Mouse (Mus musculus): ENCODE results near the gene Fads2.

Gene Fads2

DNA sequence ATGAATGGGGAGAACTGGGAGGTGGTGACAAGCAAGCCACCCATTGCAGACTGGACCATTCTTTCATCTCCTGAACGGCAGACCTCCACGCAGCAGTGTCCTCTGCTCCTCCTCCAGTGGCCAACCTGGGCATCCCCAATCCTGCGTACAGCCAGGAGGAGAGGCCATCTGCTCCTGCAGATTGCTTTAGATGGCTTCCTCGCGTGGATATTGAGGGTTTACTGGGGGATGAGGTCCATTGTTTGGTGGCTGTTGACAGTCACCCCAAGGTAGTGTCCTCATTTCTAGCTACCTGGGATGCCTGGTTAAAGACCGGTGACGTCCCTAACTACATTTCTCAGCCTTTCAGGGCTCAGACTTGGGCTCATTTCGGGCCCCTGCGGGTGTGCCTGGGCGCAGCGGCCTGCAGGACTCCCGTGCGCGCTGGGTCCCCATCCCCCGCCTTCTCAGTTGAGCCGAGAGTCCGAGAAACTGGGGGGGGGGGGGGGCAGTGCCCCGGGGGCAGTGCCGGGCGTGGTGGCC lies 60.6 kb downstream of the Fads2 start:
- no peak for DNase-seq

DNA sequence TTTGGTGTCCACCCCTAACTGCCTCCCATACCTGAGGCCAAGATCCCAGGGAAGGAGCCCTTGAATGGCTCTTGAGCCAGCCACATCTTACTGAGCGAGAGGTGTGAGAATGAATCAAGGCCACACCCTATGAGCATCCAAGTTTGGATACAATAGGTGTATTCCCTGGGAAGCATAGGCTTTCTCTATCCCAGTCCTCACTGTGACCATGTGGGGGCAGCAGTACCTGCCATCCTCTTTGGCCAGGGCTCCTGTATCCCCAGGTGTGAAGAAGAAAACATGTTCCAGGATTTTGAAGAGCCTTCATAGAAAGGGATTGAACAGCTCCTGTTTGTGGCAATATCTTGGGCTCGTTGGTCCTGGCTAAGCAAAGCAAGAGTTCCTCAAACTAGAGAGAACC lies 61.9 kb downstream of the Fads2 start:
- peak; percentile 55 to 67 for DNase-seq

DNA sequence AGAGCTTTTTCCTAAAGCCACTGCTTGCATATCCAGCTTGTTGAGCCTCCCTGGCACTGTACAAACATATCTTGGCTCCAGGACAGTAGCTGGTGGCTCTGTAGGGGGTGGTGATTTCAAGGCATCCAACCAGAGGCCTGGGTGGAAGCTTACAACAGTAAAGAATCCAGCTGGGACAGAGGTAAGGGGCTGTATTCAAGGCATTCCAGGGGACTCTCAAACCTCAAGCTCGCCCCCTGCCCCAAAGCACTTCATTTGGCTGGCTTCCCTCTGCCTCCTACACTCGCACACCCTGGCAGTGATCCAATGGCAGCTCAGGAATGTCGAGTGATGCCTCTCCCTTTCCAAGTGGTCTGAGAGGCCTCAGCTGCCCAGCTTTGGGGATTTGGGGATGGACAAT lies 62.6 kb downstream of the Fads2 start:
- peak; percentile 58 to 71 for DNase-seq

DNA sequence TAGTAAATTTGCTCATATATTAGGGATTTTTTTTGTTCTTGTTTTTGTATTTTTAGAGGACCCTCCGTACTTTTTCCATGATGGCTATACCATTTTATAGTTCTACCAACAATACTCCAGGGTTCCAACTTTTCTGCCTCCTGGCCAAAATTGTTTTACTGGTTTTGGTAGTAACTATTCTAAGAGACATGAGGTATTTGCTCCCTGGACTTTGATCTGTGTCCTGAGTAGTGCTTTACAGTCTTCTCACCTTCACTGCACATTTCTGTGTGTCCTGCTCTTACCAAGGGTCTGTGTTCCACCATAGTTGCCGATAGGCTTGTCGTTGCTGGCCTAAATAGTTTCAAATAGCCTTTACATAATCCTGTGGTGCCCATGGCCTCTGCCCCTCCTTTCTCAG lies 63.2 kb downstream of the Fads2 start:
- DNase-seq: peak in 1 of 2 experiments; percentile 60

DNA sequence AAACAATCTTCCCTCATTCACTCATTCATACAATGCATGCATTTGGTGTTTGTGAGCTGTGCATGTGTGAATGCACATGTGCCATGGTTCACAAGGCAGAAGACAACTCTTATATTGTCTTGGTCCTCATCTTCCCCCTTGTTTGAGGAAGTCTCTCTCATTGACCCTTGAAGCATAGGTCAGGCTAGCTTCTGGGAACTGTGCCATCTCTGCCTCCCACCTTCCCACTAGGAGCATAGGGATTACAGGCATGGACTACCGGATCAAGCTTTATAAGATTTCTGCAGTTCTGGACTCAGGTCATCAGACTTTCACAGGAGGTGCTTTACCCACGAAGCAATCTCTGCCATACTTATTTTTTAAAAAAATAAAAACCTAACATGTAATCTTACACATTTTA lies 64.0 kb downstream of the Fads2 start:
- peak; percentile 63 to 65 for DNase-seq

DNA sequence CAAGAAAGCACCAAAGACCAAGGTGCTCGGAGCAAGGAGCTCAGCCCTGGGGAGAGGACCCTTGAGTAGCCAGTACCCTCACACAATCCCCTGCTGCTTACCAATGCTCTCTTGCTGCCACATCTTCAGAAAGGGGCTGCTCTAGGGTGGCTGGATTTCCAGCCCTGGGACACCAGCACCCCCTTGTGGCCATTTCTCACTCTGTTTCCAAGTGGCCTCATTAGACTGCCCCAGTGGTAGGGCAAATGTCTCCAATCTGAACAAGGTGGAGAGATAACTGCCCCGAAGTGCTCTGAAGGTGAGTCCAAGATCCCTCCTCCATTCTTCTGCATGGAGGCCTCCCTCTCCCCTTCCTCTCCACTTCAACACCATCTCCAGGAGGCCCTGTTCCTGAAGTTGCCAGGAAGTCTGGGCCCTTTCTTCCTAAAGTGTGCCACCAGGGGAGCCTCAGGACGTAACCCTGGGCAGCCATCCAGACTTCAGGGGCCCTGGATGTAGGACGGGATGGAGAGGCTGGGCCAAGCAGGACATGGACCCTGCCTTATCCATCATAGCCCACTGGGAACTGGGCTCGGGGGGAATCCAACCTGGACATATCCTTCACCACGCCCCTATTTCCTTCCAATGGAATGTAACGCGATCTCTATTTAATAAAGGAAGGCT lies 66.6 kb downstream of the Fads2 start:
- DNase-seq: peak; percentile 83 to 94

DNA sequence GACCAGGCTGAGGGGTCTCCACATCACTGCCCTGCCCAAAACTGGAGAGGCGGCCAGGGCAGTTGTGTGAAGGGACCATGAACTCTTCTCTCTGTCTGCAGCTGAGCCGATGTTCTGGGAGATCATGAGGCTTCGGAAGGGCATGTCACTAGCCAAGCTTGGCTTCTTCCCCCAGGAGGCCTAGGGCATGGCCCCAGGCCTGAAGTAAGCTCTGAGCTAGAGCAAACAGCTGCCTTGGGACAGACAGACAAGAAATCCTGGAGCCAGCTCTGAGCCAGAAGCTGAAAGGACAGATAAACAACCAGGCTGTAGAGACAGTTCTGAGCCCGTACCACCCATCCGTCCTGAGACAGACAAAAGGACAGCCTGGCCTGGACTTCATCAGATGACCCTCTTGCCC lies 67.2 kb downstream of the Fads2 start:
- DNase-seq: no peak

DNA sequence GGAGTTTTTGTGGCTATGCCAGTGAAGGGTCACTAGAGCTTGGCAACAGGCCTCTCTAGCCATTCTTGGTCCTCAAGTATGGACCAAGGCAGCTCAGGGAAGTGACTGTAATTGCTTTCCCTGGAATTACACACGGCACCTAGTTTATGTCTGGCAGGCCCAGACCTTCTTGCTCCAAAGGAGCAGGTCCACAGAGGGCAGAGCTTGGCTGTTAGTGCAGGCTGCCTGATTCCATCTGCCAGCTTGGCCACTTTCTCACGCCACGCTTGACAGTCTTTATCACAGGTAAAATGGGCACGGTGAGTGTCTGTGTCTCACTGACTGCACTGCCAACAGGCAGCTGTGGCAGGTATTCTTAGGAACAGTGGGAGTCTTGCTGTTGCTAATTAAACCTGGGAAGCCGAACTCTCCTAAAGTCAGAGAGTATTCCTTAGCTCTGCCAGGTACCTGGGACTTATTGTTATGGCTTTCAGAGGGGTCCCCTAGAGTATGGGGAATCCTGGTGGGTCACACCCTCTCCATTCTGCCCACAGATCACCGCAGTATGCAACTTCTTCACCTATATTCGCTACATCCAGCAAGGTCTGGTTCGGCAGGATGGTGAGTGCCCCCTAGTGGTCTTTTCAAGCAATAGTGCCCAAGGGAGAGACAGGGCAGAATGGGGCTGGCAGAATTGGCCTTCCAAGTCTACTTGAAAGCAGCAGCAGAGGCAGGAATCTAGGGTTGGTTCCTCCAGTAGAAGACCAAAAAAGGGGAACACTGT lies 68.2 kb downstream of the Fads2 start:
- DNase-seq: peak; percentile 71 to 73

DNA sequence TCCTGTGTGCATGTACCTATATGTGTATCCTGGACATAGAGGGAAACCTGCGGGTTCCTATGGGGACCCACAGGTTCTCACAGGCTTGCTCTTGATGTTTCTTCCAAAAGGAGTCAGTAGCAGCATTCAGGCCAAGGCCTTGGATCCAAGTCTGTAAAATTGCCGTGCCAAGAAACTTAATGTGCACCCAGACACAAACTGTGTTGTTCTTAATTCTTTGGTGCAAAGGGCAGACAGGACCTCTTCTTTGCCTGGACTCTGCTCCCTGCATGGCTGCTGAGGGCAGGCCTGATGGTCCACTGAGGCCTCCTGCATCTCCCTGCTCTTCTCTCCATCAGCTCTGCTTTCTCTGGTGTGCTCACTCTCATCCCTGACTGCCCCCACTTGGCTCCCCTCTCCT lies 71.8 kb downstream of the Fads2 start:
- peak; percentile 63 to 84 for DNase-seq

DNA sequence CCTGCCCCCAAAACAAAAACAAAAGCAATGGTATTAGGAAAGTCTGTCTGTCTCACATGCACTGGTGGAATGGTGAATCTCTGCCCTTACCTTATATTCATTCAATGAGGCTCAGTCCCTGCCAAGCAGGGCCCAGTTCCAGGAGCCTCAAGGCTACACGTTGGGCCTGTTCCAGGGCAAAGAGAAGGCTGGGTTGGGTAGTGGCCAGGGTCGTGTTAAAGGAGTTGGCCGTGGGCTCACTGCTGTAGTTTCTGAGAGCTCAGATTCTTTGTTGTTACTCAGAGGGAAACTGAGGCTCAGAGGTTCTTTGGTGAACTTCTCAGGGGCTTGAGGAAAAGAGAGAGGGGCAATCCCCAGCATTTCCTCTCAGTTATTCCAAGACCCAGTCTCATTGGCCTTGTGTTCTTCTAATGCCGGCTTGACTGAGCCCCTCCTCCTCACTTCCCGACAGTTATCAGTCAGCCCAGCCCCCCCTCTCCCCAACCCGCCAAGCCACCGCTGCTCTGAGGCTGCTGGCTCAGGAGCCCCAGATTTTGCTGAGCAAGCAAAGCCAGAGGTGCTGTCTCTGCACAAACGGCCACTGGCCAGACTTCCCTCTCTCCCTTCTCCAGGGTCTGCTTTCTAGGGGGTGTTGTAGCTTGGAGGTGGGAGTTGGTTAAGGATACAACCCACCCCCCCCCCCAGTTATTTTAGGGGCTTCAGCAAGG lies 76.2 kb downstream of the Fads2 start:
- DNase-seq: peak; percentile 85

DNA sequence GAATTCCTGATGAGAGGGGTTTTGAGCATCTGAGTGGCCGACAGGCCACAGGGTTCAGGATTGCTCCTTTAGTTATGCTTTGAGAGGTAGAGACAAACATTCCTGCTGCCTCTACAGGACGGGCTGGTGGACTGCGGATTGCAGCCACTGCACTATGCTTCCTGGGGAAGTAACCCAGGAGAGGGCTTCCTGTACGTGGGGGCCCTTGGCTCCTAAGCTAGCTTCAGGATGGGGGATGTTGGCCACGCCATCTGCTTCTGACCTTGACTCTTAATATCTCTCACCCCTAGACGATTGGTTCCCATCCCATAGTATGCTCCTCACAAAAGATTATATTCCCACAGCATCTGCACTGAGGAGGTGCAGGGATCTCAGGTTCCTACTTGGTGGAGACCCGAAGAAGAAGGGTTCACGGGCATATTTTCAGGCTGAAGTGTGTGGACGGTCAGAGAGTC lies 78.2 kb downstream of the Fads2 start:
- DNase-seq: no peak

DNA sequence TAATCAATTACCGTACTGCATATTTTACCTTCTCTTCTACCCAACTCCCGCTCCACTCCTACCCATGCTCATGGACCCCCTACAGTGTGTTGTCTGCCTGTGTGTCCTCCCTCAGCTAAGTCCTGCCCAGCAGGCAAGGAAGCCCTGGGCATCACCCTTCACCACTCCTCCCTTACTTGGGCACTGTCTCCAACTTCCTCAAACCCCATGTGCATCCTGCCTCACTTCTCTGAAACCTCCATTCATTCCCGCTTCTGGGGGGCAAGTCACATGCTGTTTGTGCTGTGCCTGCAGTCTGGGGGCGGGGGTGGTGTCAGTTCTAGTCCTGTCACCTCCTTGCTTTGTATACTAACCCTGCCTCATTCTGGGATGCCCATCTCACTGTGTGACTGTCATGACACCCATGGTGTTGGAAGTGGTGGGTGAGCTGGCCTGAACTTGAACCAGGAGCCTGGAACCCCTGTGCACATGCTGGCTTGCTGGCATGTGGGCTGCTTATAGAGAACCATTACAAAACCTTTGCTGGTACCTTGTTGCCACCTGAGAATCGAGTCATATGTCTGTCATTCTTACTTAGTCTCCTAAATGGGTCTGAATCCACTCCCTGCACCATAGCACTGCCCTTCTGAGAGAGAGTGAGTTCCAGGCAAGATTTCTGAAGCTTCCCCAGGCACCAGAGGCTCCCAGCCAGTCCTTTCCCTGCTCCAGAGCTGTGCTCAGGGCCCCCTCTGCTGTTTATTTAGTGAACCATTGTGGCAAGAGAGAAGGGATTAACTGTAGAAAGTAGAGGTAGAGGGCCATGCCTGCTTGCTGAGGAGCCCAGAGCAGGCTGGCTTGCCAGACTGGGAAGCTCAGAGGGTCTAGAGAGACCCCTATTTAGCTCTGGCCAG lies 78.9 kb downstream of the Fads2 start:
- DNase-seq: peak in 1 of 2 experiments; percentile 70

DNA sequence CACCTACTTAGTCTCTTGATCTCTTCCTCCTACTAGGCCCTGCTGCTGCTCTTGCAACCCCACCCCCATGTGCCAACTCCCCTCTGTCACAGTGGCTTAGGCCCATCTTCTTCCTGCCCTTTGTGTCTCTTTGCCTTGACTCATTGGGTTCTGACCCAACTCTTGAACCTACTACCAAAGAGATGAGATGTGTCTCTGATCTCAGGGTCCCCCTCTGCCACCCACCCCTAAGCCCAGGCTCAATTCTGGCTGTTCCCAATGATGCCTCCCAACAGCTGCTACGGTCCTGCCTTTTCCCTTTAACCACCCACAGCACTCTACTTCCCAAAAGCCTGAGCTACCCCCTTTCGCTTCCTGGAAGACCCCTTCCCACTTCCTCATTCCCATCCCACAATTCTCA lies 79.6 kb downstream of the Fads2 start:
- no peak for DNase-seq

DNA sequence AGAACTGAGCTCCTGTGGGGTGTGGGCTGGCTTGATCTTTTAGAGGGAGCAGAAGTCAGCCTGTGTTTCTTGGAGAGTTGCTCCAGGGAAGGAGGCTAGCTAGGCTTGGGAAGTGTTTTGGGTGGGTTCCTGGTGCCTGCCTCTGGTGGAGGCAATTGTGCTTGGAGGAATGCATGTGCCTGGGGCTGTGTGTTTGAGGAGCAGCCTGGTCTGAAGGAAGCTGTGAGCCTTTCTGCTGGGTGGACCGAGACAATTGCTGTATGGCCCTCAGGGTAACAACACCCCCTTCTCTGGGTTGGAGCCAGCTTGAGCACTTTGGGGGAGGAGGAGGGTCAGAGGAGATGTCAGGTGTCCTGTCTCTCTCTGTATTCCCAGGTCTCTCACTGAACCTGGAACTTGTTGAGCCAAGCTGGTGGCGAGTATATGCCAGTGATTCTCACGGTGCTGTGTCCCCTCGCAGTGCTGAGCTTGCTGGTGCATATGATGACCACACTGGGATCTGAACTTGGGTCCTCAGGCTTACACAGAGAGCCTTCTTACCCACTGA lies 82.3 kb downstream of the Fads2 start:
- DNase-seq: no peak

DNA sequence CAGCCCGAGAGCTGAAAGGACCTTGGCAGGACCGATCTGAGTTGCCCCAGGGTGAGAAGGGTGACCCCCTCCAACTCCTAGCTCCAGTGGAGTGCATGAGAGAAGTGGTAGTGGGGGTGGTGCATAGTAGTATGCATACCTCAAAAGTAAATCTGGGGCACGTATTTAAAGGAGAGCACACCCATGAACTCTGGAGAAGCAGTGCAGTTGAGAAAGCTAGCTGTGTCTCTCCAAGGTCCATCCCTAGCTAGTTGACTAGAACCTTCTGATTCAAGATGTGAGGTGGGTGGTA lies 83.1 kb downstream of the Fads2 start:
- DNase-seq: no peak

DNA sequence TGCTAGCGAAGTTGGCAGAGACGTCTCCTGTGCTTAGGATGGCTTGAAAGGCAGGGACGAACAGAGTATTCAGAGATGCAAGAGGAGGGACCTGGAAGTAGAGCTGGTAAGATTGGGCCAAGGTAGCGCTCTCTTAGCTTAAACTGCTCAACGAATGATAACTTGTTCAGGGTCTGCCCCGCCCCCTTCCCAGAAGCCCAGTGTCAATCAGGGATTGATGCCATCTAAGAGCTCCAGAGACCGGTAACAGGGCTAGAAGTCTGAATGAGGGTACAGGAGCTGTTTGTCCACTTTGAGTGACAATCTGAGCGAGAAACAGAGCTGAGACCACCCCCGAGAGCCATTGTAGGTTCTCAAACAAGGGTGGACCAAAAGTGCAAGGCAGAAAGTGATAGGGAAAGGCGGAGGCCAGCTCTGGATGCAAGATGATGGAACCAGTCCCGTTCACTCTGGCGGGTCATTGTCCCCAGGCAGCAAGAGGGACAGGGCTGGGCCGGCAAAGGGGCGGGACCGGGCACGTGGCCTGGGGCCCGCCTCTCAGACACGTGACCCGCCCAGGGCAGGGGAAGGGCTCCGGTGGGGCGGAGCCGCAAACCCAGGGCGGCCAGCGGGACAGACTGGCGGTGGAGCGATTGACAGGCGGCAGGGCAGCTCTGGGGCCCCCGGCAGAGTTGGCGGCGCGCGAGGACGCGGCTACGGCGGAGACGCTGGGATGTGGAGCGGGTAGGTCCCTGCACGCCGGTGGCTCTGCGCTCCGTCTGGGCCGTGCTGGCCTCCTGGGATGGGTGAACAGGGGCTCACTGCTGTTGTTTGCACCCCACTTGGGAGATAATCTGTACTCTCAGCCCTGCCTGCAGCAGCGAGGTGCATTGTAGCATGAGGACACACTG lies 83.7 kb downstream of the Fads2 start:
- peak; percentile 94 to 96 for DNase-seq

DNA sequence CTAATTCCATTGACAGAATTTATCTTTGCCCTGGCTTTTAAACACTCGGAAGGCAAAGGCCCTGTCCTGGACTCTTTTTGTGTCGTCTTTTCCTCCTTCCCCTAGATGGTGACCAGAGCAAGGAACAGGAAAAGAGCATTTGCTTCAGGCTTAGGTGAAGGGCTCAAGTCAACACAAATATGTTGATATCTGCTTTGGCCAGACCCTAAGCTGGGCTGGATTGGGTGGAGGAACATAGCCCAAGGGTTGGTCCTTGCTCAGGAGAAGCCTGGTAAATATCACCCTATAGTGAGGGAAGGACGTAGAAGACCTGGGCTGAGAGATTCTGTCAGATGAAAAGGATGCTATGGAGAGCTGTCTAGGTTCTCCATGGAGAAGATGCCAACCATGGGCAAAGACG lies 85.4 kb downstream of the Fads2 start:
- no peak for DNase-seq

DNA sequence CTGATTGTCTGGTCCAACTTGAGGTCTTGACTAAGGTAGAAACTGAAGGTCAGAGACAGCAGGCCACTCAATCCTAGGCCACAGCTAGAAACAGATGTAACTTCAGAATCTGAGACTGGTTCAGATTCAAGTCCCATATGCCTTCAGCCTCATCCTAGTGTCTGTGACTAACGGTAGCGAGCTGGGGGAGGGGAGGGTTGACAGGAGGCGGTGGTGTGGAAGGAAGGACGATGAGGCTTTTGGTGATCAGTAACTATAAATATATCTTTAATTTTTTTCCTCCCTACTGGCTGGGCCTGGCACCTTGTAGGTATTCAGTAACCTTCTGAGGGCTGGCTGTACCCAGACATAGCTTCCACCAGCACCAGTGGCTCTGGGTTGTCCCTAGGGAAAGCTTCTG lies 86.1 kb downstream of the Fads2 start:
- no peak for DNase-seq

DNA sequence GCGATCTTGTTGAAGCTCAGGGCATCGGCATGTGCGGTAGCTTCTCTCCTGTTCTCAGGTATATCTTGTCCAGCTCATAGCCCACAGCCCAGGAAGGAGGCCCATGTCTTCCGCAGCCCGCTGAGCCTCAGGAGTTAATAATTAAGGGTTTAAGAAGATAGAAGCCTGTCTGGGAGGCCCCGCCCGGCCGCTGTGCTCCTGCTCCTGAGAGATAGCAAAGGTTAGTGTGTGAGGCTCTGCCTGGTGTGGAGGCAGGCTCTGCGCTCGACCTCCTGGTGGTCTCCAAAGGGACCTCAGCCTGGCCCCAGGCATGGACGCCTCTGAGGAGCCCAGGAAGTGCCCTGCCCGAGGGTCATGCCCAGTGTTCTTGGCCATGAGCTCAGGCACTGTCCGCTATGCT lies 86.7 kb downstream of the Fads2 start:
- DNase-seq: peak; percentile 72 to 79

DNA sequence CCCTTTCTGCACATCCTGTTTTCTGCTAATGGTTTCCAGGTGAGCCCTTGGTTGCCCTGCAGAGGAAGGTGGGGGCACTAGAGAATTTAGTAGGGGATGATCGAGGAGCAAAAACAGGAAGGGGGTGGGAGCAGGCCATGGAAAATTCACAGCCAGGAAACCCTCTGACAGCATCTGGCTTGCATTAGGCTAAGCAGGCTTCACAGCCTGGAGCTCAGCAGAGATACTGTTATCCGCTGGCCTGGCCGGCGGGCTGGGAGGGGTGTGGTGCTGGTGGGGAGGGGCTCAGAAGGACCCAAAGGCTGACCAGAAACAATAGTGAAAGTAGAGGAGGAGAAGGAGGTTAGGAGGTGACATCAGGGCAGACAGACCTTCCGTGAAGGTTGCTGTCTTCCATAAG lies 87.6 kb downstream of the Fads2 start:
- no peak for DNase-seq

DNA sequence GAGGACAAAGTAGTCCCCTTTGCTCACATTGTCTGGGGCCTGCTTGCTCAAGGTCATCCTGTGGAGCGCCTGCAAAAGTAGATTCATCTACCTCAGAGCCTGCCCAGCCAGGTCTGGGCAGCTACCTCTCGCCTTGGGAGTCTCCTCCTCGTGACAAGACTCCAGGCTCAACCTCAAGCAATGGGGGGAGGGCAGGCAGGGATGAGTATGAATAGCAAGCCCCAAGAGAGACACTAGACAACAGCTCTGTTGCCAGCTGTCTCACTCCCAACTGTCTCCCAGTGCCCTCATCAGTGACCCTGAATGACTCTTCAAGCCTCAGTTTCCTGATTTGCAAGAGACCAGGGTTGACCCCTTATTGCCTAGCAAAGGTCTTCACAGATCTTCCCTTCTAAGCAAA lies 88.2 kb downstream of the Fads2 start:
- DNase-seq: no peak
